Mouse (Mus musculus): ENCODE data around the gene Rps23. TPM values are rescaled to one million over a fixed set of nuclear protein-coding genes. Genes with fewer than 3 reads are reported as not detected.
"Not testable (repeated sequence)": the region's sequence is repeated elsewhere in the genome, so short reads cannot be mapped to it uniquely, and the experiment has no call there.

Rps23 gene
- total RNA-seq (2015; ENCODE audit: low replicate concordance), result 281 and 297 TPM in 2 replicates
- total RNA-seq (2017; ENCODE audit: low replicate concordance), result 387 and 828 TPM in 2 replicates

GRCm38 (mm10) chr13:90922751-90923612, at the start of gene Rps23:
Gene Rps23, plus strand, starts transcription at chr13:90922958.
- ATAC-seq (replicated peaks; ENCODE audit: low FRiP score, poor library complexity, severe bottlenecking), result peak; percentile 98

DNA sequence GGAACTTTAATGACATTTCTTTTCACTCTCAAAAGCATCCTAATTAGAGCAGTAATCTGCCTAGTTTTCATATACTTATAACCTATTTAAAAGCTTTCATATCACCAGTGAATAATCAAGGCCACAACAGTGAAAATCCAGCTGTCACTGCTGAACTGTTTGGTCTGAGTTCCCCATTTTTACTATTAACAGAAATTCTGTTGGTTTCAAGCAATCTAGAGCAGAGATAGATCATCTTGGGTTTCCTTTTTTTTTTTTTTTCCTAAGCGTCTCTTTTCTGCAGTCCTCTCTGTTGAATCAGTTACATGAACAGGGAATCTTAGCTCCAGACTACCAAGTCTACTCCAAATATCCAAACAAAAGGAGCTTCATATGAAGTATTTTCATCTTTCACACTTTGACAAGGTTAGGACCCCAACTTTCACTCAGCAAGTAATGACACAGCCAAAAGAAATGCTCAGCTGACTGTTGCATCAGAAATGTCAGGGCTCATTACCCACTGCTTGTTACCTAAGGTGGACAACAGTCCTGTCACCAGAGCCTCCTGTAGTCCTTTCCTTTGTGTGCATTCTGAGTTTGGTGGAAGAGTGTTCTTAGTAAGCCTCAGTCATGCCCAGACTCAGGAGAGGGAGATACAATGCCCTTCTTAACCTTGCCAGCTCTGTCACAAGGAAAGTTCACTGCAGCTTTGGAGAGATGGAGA, 40.9 kb upstream of the Rps23 start:
- ATAC-seq (replicated peaks; ENCODE audit: low FRiP score, poor library complexity, severe bottlenecking), result no peak

DNA sequence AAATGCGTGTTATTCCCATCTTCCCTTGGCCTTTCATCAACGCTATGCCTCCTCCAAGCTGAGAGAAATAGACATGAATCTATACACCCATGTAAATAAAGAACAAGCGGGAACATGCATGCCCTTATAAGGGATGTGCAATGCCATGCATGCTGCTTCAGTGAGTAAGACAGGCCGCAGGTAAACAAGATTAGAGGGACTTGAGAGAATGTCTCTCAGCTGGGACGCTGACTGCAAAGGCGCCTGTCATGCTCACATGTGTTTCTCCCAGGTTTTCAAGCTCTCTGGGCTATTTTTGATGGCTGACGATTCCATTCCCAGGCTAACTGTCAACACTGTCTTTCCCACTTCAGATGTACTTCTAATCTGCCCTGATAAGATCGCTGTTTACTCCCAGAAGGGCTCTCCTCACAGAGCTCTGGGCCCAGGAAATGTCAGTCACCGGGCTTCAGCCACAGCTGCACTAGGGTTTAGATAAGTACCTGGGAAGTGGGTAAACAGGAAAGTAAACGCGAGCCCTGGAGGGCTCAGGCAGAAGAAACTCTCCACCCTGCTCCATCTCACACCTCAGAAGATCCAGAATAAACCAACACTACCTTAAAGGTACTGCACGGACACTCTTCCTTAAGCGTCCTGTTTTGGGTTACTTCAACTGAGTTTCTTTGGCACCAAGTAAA, 36.8 kb upstream of the Rps23 start:
- peak; percentile 45; the same call in 1 of the 2 replicates for ATAC-seq (replicated peaks; ENCODE audit: low FRiP score, poor library complexity, severe bottlenecking)

DNA sequence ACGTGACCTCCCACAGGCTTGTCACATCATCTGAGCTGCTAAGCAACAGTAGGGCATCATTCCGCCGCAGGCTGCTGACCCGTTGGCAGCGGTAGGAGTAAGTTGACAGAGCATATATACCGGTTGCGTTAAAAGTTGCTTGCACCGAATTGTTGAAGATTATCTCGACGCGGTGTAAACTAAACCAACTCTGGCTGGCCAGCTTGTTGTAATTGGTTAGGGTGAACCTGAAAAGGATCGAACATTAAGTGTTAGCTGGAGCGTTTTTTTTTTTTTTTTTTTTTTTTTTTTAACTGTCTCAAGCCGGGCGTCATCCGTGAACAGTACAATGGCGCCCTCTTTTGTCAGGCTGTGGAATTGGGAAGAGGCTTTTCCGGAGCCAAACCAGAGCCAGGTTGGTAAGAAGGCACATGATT, 36.2 kb upstream of the Rps23 start:
- ATAC-seq (replicated peaks; ENCODE audit: low FRiP score, poor library complexity, severe bottlenecking), result peak; percentile 84

DNA sequence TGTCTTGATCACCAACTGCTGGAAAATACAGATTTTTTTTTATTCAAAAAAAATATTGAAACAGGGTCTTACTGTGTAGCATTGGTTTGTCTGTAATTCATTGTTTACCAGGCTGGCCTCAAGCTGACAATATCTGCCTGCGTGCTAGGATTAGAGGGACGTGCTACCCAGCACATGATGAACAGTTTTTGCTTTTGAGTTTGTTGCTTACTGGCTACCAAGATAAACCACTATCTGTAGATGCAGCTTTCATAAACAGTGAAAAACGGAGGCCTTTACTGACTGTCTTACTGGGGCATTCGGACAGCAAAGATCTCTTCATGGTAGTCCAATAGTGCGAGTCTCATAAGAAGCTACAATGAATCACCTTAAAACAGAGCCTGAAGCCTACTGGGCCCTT, 32.6 kb upstream of the Rps23 start:
- peak; percentile 53; the same call in 1 of the 2 replicates for ATAC-seq (replicated peaks; ENCODE audit: low FRiP score, poor library complexity, severe bottlenecking)

GRCm38 (mm10) chr13:90894819-90895218, 27.9 kb upstream of the Rps23 start:
- no peak for ATAC-seq (replicated peaks; ENCODE audit: low FRiP score, poor library complexity, severe bottlenecking)

- no peak for ATAC-seq (replicated peaks; ENCODE audit: low FRiP score, poor library complexity, severe bottlenecking)
These were observed 26.7 kb upstream of the Rps23 start for GRCm38 (mm10) chr13:90896098-90896497.

DNA sequence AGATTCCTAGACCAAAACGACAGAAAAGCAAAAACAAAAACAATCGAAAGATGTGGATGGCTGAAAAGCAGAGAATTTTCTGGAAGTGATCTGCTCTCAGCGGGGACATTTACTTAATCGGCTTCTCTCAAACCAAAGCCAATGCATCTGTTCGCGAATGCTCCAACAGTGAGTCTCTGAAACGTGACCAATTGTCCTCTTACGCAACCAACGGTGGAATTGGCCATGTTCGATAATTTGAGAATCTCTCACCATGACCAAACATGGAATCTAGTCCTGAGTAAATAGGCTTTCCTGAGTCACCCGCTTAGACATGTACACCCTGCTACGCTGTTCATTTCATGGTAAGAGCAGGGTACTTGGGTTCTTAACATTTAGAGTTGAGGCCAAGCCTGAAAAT, 25.9 kb upstream of the Rps23 start:
- ATAC-seq (replicated peaks; ENCODE audit: low FRiP score, poor library complexity, severe bottlenecking), result no peak

- no peak for ATAC-seq (replicated peaks; ENCODE audit: low FRiP score, poor library complexity, severe bottlenecking)
These were observed 17.6 kb upstream of the Rps23 start, which contains the start of gene Atp6ap1l for GRCm38 (mm10) chr13:90905176-90905575. Gene Atp6ap1l, minus strand, starts transcription at chr13:90905355.

DNA sequence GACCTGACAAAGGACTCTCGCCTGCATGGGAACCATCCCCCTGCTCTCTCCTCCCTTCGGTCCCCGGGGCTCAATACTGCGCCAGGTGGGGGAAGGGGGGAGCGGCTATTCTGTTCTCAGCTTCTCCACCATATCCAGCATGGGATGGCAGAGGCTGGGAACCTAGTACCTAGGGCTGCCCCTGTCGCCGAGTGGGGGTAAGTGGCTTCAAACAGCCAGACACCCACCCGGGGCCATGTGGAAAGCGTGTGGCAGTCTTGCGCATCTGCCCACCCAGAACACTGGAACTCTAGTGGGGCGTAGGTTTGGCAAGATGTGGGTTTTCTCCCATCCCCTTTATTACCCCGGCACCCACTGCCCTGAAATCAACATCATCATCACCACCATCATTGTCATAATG, 15.4 kb upstream of the Rps23 start:
- ATAC-seq (replicated peaks; ENCODE audit: low FRiP score, poor library complexity, severe bottlenecking), result no peak

- no peak for ATAC-seq (replicated peaks; ENCODE audit: low FRiP score, poor library complexity, severe bottlenecking)
These were observed 9.7 kb upstream of the Rps23 start for GRCm38 (mm10) chr13:90912760-90913674.

DNA sequence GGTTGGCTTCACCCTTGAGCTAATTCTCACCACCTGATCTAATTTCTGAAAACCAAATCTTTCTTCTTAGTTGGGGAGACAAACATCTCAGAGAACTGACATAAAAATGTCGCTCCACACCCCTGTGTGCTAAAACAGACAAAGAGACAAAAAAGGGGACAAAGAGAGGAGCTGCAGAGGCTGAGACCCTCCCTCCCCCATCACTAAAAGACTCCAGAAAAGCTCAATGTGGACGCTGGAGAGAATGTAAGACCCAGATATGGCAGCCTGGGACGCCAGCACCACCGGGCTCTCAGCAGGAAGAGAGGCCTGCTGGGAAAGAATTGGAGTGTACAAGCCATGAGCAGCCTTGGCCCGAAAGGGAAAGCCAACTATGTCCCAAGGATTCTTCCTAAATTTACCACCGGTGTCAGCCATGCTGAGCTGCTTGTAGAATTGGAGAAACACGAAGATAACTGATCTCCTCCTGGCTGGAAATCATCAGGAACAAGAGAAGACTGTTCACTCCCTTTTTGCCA, 9.0 kb upstream of the Rps23 start:
- no peak for ATAC-seq (replicated peaks; ENCODE audit: low FRiP score, poor library complexity, severe bottlenecking)

DNA sequence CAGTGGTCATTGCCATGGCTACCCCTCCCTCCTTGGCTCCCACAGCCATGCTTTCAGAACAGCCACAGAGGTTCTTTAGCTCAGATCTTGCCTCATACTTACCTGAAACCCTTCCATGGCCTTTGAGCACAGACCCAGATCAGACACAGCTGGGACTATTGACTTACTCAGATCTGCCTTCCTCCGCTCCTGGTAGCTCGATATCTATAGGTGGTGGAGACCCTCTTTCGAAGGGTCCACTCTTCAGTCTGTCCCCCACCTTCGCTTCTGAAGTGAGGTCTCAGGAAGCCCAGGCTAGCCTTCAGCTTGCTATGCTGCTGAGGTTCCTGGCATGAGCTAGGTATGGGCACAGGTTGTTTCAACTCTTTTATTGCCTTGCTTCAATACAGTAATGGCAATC, 8.0 kb upstream of the Rps23 start:
- ATAC-seq (replicated peaks; ENCODE audit: low FRiP score, poor library complexity, severe bottlenecking), result no peak

GRCm38 (mm10) chr13:90923617-90924016, 859 bp downstream of the Rps23 start:
- not testable (repeated sequence) for ATAC-seq (replicated peaks; ENCODE audit: low FRiP score, poor library complexity, severe bottlenecking)

GRCm38 (mm10) chr13:90924072-90924471, 1.3 kb downstream of the Rps23 start:
- ATAC-seq (replicated peaks; ENCODE audit: low FRiP score, poor library complexity, severe bottlenecking), result no peak

GRCm38 (mm10) chr13:90925191-90925590, 2.4 kb downstream of the Rps23 start:
- no peak for ATAC-seq (replicated peaks; ENCODE audit: low FRiP score, poor library complexity, severe bottlenecking)

- no peak for ATAC-seq (replicated peaks; ENCODE audit: low FRiP score, poor library complexity, severe bottlenecking)
These were observed 3.5 kb downstream of the Rps23 start for GRCm38 (mm10) chr13:90926125-90926765.

GRCm38 (mm10) chr13:90926938-90927633, 4.3 kb downstream of the Rps23 start:
- no peak for ATAC-seq (replicated peaks; ENCODE audit: low FRiP score, poor library complexity, severe bottlenecking)
